Mouse (Mus musculus): ENCODE results near the gene Gm49387.

DNA sequence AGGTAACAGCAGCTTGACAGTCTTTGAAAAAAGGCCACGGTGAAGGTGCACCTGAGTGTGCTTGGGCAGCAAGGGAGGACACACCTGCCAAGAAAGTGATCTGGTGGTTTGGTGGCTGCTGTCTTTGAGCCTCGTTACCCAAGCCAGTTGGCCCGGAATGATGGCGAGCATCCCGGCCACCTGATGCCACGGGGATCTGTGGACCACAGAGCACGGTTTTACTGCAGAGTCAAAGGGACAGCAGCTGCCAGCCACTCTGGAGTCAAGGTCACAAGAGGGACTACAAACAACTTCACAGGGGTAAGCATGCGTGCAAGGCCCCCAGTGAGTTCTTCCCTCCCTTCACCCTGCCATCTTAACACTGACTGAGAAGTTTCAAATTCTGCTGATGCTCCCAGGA is 83.4 kb downstream of the Gm49387 start:
- TF ChIP-seq POLR2A (IDR thresholded peaks at IDR 0.05; ENCODE audit: insufficient read length, low read depth), result no peak
- no peak for TF ChIP-seq MAX (IDR thresholded peaks at IDR 0.05; ENCODE audit: low read depth)
- no peak for TF ChIP-seq TCF12 (IDR thresholded peaks at IDR 0.05; ENCODE audit: insufficient read depth, poor library complexity, severe bottlenecking)
- no peak for TF ChIP-seq CEBPB (IDR thresholded peaks at IDR 0.05; ENCODE audit: insufficient read depth, poor library complexity, severe bottlenecking)
- TF ChIP-seq POLR2AphosphoS2 (IDR thresholded peaks at IDR 0.05; ENCODE audit: insufficient read length, low read depth), result no peak
- no peak for TF ChIP-seq REST (IDR thresholded peaks at IDR 0.05; ENCODE audit: insufficient read depth, insufficient read length)
- peak in 1 of 3 experiments; percentile 78 for TF ChIP-seq MYOD1 (IDR thresholded peaks at IDR 0.05; ENCODE audit: control insufficient read depth in 1 of 3, insufficient read length in 2 of 3, low read depth in 2 of 3)
- no peak for TF ChIP-seq SRF (IDR thresholded peaks at IDR 0.05; ENCODE audit: control insufficient read depth, insufficient read length, low read depth)
- TF ChIP-seq E2F4 (IDR thresholded peaks at IDR 0.05; ENCODE audit: insufficient read depth), result no peak
- TF ChIP-seq MYOG (IDR thresholded peaks at IDR 0.05; ENCODE audit: control insufficient read depth in 1 of 3, insufficient read depth in 1 of 3, insufficient read length in 2 of 3, low read depth in 2 of 3), result peak in 2 of 3 experiments; percentile 65 to 69

All from myocyte (in vitro differentiated cells).